Mouse (Mus musculus): Measurements from ENCODE around the gene Polm.
"Not testable (repeated sequence)": the region's sequence is repeated elsewhere in the genome, so short reads cannot be mapped to it uniquely, and the experiment has no call there.

Polm gene

DNA sequence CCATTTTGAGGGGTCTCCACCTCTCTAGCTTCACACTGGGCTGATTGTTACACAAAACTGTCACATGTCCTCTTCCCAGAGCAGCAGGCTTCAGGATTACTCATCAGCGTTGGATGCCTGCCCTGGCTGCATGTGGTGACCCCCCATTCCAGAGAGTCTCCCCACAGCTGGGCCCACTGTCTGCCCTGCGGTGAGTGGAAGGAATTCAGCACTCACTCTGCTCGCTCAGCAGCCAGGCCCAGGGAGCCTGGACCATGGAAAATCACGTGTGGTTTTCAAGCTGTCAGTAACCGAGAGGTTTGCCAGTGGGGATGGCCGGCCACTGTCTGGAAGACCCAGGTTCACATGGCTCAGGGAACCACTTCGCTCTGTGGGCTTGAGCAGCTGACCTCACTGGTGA is 18.1 kb upstream of the Polm start:
- in situ Hi-C loops (cut with MboI, MseI) = no loop called here

DNA sequence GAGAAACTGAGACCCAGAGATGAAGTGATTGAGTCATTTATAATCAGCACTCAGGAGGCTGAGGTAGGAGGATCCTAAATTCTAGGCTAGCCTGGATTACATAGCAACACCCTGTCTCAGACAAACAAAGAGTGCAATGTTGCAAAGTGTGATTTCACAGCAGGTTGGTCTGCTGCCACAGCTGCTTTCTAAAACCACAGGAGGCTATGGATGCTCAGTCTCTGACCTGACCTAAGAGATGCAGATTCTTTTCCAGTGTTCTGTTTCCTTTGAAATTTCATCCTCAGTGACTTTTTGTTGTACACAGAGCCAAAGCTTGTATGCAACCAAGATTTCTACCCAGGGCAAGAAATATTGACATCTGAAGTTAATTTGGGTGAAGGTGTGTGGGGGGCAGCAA is 17.7 kb upstream of the Polm start:
- in situ Hi-C loops (cut with MboI, MseI) = no loop called here

DNA sequence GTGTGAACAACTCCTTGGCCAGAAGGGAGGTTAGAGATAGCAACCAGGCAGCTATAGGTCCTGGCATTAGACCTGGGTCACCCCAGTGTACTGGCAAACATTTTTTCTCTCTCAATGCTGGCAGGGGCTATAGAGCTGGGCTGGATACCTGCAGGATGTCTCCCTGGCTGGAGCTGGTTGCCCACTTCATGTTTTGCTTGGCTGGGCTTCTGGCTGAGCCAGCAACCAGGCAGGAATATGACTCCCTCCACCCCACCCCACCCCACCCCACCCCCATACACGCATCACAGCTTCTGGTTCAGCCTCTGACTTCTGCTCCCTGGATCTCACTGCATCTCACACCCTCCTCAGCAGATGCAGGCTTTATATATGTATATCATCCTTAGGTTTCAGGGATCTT is 14.5 kb upstream of the Polm start:
- in situ Hi-C loops (cut with MboI, MseI) = no loop called here

DNA sequence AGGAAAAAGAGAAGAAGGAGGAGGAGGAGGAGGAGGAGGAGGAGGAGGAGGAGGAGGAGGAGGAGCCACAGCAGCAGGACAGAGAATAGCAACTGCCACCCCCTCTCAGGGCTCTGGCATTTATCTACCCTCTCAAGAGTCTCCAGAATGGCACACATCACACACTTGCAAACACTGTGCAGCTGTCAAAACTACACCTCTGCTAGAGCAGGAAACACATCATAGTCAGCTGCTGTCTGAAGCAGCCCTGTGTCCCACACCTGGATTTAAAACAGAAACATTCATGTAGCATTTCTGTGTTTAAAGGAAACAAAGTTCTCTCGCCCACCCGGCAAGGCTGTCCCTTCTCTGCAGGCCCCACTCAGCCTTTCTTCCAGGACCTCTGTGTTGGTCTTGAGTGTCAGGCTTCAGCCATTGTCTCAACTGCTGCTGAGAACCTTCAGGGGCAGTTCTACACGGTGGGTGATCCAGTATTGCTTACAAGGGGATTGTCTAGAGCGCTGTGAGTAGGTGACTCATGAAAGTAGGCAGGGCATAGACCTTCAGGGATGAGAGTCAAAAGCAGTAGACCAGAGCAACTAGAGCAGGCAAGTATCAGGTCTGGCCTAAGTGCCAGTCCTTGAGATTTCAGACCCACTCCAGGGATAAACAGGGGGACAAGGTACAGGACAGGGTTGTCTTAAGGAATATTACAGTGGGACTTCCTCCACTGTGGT is 13.4 kb upstream of the Polm start:
- in situ Hi-C loops (cut with MboI, MseI) = no loop called here

DNA sequence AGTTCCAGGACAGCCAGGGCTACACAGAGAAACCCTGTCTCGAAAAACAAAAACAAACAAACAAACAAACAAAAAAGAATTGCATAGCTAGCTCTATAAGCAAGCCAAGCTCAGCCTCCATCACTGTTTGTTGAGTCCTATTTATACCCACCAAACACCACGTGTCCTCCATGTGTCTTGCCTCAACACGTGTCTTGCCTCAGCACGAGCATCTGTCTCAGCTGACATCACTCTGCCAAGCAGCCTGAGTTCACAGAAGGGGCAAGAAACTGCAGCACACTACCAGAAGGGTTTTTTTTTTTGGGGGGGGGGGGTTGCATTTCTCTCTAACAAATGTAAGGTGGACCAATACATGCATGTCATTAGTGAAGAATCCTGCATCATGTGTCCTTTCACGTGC is 12.6 kb upstream of the Polm start:
- in situ Hi-C loops (cut with MboI, MseI) = no loop called here

DNA sequence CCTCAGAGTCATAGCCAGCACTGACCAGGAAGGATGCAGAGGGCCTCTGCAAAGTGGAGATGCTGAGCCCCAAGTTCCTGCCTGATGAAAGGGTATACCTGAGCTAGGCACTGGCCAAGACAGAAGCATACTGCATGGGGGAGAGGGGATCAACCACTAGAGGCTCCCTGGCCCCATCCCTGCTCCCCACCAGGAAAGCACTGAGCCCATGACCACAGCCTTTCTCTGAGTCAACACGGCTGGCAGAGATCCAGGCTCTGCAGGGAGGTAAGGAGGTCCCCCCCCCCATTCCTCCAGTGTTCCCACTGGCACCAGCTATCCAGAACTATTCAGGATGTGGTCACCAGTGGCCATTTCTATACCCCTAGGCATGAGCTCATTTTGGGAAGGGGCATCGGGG is 11.5 kb upstream of the Polm start:
- in situ Hi-C loops (cut with MboI, MseI) = no loop called here

DNA sequence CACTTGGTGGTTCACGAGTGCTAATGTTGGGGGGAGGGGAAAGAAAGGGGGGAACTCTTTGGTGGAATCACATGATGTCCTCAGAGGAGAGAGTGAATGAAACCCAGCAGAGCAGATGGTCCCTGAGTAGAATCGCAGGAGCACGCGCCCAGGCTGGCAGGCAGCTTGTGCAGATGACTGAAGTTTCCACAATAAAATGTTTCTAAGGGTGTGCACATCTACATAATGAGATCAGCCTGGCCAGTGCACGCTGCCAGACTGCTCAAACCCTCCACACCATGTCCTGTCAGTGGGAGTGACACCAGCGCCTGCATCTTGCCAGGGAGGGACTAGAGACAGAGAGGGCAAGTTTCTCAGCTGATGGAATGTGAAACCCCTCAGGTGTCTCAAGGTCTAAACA is 10.9 kb upstream of the Polm start:
- in situ Hi-C loops (cut with MboI, MseI) = no loop called here

DNA sequence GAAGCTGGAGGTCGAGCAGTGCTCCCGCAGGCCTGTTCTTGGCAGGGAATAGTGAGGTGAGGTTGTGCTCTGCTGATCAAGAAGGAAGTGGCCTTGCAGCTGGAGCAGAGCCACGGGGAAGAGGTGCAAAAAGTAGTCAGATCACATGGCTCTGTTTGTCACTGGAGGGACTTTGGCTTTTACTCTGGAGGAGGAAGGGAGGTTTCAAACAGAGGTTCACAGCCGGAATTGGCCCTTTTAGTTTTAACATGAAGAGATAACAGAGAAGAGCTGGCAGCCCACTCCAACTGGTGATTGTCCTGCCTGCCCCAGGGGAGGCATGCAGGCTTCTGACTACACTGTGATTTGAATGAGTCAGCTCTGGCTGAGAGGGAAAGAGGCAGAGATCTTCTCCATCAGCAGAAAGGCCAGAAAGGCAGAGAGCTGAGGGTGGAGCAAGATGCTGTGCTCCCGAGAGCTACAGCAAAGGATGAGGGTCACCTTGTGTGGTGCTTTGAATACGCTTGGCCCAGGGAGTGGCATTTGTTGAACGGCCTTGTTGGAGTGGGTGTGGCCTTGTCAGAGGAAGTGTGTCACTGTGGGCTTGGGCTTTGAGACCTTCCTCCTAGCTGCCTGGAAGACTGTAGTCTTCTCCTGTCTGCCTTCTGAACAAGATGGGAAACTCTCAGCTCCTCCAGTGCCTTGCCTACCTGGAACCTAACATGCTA is 9.0 kb upstream of the Polm start:
- in situ Hi-C loops (cut with MboI, MseI) = no loop called here

DNA sequence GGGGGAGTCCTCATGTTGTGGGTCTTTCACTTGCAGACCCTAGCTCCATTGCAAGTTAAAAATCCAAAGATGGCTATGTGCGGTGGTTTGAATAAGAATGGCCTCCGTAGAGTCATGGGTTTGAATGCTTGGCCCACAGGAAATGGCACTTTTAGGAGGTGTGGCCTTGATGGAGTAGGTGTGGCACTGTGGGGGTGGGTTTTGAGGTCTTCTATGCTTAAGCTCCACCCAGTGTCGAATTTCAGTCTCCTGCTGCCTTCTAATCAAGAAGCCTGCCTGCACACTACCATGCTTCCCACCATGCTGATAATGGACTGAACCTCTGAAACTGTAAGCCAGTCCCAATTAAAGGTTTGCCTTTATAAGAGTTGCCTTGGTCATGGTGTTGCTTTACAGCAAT is 5.3 kb upstream of the Polm start:
- in situ Hi-C loops (cut with MboI, MseI) = no loop called here

DNA sequence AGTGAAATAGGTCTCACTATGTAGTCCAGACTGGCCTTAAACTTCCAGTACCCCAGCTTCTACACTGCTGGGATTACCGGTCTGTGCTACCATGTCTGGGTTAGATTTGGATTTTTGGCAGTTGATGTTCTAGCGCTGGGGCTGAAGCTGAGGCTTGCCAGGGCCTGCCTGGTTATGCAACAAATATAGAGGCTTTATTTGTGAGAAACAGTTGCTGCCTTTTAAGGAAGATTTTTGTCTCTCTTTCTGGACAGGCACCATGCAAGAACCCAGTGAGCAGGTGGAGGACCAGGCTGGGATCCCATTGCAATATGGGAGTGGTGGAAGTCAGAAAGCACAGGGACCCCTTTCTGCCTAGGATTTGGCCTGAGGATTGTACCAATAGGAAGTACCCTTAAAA is 3.9 kb upstream of the Polm start:
- in situ Hi-C loops (cut with MboI, MseI) = no loop called here

DNA sequence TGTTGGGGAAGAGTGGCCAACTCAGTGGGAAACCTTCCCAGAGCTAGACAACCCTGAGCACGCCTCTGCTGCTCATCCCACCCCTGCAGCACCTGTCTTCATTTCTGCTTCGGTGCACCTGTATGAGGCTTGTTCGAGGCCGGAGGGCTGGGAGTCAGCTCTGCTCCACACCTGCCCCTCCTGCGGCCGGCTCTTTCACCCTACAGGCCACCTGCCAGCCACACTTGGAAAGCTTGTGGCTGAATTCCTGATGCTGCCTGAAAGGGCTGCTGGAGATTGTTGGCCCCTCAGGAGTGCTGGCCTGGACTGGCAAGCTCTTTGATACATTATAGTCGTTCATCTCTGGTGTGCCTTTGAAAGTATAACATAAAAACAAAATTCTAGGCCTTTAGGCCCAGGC is 2.5 kb upstream of the Polm start:
- in situ Hi-C loops (cut with MboI, MseI) = no loop called here

DNA sequence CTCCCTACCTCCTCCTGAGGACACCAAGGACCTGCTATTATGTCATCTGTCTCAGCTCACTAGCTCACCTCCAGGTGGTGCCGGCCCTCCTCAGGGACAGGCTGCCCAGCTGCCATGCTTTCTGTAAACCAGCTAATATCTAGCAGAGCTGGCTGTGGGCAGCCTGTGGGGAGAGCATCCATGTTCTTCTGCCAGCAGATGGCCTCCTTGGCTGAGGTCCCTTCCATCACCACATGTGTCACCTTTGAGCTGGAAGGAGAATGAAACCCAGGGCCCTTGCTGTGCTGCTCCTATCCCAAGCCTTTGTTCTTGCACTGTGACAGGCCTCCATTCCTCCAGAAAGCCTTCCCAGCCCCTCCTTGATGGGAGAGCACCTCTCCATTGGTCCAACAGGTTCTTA is 1.7 kb downstream of the Polm start:
- in situ Hi-C loops (cut with MboI, MseI) = no loop called here

DNA sequence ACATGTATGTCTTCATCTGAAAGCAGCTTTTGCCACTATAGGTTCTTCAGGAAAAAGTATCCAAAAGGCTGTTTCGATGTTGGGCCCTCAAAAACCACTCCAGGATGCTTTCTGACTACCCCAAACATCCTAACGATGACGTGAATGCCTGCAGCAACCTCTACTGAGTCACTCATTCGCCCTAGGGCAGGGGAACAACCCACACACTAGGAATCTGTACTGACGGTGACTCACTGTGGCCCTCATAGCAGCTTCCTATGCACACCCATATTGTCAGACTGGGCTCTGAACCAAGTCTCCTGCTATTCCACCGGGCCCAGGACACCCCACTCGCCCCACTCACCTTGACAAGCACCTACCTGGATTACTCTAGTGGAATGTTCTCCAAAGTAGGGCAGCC is 2.8 kb downstream of the Polm start:
- in situ Hi-C loops (cut with MboI, MseI) = no loop called here

DNA sequence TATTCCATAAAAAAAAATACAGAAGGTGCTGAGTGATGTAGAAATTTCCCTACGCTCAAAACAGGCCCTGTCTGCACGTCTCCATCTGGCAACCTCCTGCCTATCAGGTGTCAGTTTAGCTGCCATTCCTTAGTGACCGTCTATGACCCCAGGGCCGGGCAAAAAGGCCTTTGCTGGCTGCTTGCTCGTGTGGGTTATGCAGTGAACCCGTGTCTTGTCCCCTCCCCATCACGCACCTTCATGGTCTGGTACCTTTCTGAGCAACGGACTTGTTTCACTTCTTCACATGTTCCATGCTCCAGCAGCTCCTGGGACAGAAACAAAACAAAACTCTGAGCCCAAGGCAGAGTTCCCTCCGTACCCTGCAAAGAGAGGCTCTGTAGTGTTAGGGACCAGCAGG is 3.3 kb downstream of the Polm start:
- in situ Hi-C loops (cut with MboI, MseI) = no loop called here

DNA sequence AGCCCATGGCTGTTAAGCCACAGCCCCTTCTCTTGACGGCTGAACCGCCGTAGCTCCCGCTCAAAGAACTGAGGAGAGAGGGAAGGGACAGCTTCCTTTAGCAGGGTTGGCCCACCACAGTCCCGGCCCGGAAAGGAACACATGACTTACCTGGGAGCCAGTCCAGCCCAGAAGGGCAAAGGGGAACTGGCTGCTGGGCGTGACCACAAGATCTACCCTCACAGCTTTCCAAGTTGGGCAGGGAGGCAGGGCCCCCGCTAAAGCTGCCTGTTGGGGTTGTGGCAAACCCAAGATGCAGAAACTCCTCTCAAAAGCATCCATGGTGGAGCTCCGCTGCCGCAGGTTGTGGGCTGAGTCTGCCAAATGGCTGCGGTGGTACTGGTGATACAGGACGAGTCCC is 8.5 kb downstream of the Polm start:
- in situ Hi-C loops (cut with MboI, MseI) = loop anchor here (5.0 kb wide), 1 partner anchor 42 kb away; the partner anchor contains the start of gene Dbnl

DNA sequence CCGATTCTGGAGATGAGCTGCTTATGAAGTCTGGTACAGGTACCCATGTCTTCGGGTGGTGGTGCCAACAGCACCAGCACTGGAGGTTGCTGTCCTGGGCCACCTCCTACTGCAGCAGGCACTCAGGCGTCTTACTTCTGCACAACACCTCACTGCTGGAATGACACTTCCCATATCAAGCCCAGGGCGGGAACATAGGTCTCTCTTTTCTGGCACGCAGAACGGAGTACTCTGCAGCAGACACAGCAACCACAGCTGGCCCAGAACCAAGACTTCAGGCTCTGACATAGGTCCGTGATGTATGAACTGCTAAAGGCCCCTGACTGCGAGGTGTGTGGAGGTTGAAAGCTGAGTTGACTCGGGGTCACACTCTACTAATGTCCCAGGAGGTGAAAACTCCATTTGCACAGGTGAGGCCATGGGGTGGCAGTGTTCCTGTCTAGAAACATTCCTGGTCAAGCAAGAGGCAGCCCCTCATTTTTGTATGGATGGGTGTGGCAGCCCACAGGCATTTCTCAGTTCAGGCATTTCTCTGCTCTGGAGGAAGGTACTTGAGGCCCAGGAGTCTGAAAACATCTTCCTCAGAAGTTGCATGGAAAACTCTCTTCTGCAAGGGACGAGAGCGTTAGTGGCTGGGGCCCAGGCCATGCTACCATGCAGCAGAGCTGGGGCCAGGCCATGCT is 9.2 kb downstream of the Polm start:
- in situ Hi-C loops (cut with MboI, MseI) = loop anchor here (5.0 kb wide), 1 partner anchor 41 kb away; the partner anchor contains the start of gene Dbnl

DNA sequence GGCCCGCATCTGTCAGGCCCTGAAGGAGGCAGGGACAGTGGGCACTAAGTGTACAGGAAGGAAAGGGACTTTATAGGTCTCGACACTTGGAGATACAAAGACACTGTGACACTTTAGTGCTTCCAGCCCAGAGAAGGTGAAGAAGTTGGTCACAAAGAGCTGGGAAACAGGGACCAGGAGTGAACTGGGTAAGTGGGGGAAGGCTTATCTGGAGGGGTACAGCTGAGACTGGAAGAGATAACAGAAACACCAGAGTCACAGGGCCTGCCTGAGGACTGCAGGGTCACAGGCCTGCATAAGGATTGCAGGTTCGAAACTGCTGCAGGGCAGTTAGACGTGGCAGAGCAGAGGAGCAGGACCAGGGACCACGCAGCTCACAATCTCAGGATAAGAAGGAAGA is 9.9 kb downstream of the Polm start:
- in situ Hi-C loops (cut with MboI, MseI) = loop anchor here (5.0 kb wide), 1 partner anchor 41 kb away; the partner anchor contains the start of gene Dbnl

DNA sequence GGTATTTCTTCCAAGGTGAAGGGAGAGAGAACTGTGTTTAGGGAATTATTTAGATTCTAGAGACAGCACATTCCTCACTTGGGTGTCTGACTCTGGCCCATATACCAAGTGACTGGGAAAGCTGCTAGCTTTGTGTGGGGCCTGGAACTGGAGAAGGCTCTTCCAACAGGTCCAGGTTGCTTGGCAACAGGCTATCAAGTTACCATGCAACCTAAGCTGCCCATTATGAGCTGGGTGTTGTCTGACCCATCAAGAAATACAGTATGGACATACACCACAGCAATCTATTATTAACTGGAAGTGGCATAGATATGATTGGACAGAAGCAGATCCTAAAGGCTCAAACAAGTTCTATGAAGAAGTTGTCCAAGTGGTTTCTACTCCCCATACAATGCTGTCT is 12.4 kb downstream of the Polm start:
- in situ Hi-C loops (cut with MboI, MseI) = loop anchor here (5.0 kb wide), 1 partner anchor 38 kb away; the partner anchor contains the start of gene Dbnl

DNA sequence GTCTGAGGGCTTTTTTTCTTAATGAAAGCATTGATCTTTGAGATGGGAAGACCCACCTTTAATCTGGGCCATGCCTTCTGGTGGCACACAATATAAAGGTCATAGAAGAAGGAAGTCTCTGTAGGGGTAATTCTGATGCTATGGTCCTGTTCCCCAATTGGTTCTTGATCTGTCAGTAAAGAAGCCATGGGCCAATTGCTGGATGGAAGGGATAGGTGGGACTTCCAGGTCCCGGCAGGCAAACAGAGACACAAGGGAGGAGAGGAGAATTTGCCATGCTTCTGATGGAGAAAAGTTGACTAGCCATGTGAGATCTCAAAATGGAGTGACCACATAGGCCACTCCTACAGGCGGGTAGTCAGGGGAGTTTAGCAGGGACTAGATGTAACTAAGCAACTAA is 18.6 kb downstream of the Polm start:
- in situ Hi-C loops (cut with MboI, MseI) = no loop called here

DNA sequence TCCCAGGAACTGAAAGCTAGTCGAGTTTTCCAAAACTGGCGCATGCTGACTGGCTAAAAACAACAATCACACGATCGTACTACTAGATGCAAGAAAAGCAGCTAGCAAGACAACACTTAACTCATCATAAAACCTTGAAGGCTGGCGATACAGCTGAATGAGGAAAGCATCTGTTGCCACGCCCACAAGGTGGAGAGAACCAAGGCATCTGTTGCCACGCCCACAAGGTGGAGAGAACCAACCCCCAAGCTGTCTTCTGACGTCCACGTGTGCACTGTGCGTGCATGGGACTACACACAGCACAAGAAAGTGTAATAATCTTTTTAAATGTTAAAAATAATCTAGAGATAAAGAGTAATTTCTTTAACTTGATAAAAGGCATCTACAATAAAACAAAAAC is 24.4 kb downstream of the Polm start:
- in situ Hi-C loops (cut with MboI, MseI) = no loop called here

DNA sequence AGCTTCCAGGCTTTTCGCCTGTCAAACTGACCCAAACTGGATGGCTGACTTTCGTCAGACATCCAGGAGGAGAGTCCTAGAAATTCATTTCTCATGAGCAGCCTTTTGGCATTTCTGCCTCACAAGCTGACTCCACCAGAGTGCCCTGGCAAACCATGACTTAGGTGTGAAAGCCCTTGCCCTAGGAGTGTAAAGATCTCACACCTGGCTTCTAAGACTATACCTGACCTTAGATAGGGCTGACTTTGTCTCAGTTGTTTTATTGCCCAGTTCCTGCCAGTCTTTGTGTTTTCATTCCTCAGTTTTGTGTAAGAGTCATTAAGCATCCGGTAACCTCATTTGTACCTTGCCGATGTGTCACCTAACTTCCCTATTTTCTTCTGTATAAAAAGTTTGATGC is 28.3 kb downstream of the Polm start:
- in situ Hi-C loops (cut with MboI, MseI) = not testable (repeated sequence)

DNA sequence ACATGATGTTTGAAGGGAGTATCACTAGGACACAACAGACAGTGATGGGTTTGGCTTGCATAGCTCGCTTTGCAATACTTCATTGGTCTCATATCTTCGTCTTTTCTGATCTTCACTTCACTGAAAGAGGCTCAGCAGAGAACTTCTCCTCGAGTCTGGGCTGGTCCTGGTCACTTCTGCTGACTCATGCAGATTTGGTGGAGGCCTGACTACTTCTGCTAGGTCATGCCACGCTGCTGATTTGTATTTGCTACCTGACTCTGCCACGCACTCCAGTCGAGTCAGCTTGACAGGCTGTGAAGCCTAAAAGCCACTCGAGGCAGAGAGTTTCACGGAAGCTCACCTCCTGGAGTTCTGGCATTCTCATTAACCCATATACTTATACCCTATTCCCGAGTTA is 29.9 kb downstream of the Polm start:
- in situ Hi-C loops (cut with MboI, MseI) = no loop called here

DNA sequence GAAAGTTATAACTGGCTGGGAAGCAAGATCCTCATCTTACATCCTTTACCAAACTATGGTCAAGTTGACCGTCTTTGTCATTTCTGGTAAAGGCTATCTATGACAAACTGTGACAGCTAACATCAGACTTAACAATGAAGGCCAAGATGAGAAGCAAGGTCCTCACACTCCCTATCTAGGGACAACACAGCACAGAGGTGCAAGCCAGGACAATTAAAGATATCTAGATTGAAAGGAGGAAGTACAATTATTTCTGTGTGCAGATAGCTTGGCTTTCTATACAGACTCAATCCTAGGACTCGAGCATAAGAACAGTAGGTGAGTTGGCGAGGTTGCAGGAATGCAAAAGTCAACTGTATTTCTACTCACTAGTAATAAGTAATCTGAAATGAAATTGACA is 32.1 kb downstream of the Polm start:
- in situ Hi-C loops (cut with MboI, MseI) = no loop called here

All from regulatory T cell (primary cell).